Mouse (Mus musculus) stomach, postnatal 0 days (tissue): ENCODE data around the gene Maob. TPM values are rescaled to one million over a fixed set of nuclear protein-coding genes. Genes with fewer than 3 reads are reported as not detected.

ENCODE experiments used
- ATAC-seq: fragments of 200-750 bp; cut with Nextera tagmentation; 2 replicates; pipeline ENCODE4 v1.8.0; 2017; ENCODE audit not compliant: low FRiP score, low TSS enrichment
- DNase-seq: peaks from one replicate; pipeline ENCODE4 v3.0.0-alpha.2; 2016; ENCODE audit warnings: low spot score
- H3K27ac ChIP-seq: fragments of 300-500 bp; sonication (generic); replicated peaks from 2 replicates; pipeline ENCODE4 v1.5.1; 2014; ENCODE audit warnings: mild to moderate bottlenecking, control low read depth
- H3K27me3 ChIP-seq: fragments of 300-500 bp; sonication (generic); 2 replicates; pipeline ENCODE4 v1.6.1; 2014; ENCODE audit warnings: low read length; ENCODE audit not compliant: control insufficient read depth, insufficient read depth
- H3K36me3 ChIP-seq: fragments of 300-500 bp; sonication (generic); 2 replicates; pipeline ENCODE4 v1.6.1; 2014; ENCODE audit warnings: low read length, mixed read lengths; ENCODE audit not compliant: control insufficient read depth, insufficient read depth
- H3K4me1 ChIP-seq: fragments of 300-500 bp; sonication (generic); replicated peaks from 2 replicates; pipeline ENCODE4 v1.6.1; 2014; ENCODE audit warnings: antibody characterized with exemption; ENCODE audit not compliant: control insufficient read depth, insufficient read depth
- H3K4me2 ChIP-seq: fragments of 300-500 bp; sonication (generic); replicated peaks from 2 replicates; pipeline ENCODE4 v1.6.1; 2014; ENCODE audit warnings: low read depth, mild to moderate bottlenecking, control low read depth, moderate library complexity
- H3K4me3 ChIP-seq: fragments of 300-500 bp; sonication (generic); 2 replicates; pipeline ENCODE4 v1.5.1; 2014; ENCODE audit warnings: low read depth, low read length, control low read depth
- H3K9ac ChIP-seq: fragments of 300-500 bp; sonication (generic); 2 replicates; pipeline ENCODE4 v1.6.1; 2014; ENCODE audit warnings: mild to moderate bottlenecking, low read length, control low read depth, mixed read lengths
- H3K9me3 ChIP-seq: fragments of 300-500 bp; sonication (generic); 2 replicates; pipeline ENCODE4 v1.6.1; 2016; ENCODE audit warnings: low read length; ENCODE audit not compliant: control insufficient read depth
- CTCF ChIP-seq: IDR thresholded peaks from 2 replicates; pipeline ENCODE4 v1.5.1; 2016; ENCODE audit warnings: antibody characterized with exemption, low read depth, mild to moderate bottlenecking, moderate library complexity
- EP300 ChIP-seq: optimal IDR thresholded peaks from 2 replicates; pipeline ENCODE3; 2016; ENCODE audit warnings: antibody characterized with exemption
- WGBS: fragments of 180-500 bp; shearing (Covaris S2); extraction: QIAGEN DNeasy Blood & Tissue Kit; methylation state at CpG from one replicate; pipeline ENCODE4 v1.1.7; 2014; 5-methylcytosine and 5-hydroxymethylcytosine counted together
- polyA plus RNA-seq: library from polyadenylated mRNA; unstranded; fragments of >200 nt; fragmentation: Nextera tagmentation; extraction: Ambion mirVana; gene quantifications from 2 replicates; pipeline ENCODE4 v1.2.1, GENCODE M21; 2015

Maob gene
- polyA plus RNA-seq, 1 experiment from 2014 or later: 17.0 TPM

GRCm38 (mm10) chrX:16754761-16755160, 62.4 kb downstream of the Maob start:
- no peaks in the 10 kb centered on the region for H3K36me3 ChIP-seq
- H3K27me3 ChIP-seq: no peaks in the 10 kb centered on the region
- H3K4me2 ChIP-seq: no peak overlapping the region
- no peaks in the 10 kb centered on the region for H3K9me3 ChIP-seq
- TF ChIP-seq EP300: no peak
- no peak for TF ChIP-seq CTCF
- H3K27ac ChIP-seq: no peak overlapping the region
- no peak overlapping the region for H3K9ac ChIP-seq
- H3K4me3 ChIP-seq: no peak overlapping the region
- ATAC-seq: peak; percentile 57; the same call in 1 of the 2 replicates
- DNase-seq: peak; percentile 12
- H3K4me1 ChIP-seq: no peaks in the 10 kb centered on the region

GRCm38 (mm10) chrX:16748932-16749331, 68.2 kb downstream of the Maob start:
- no peak overlapping the region for H3K4me3 ChIP-seq
- H3K36me3 ChIP-seq: no peaks in the 10 kb centered on the region
- ATAC-seq: no peak
- TF ChIP-seq EP300 (no peak), CTCF (no peak)
- H3K4me1 ChIP-seq: no peaks in the 10 kb centered on the region
- H3K4me2 ChIP-seq: no peak overlapping the region
- DNase-seq: no peak
- H3K27me3 ChIP-seq: no peaks in the 10 kb centered on the region
- no peaks in the 10 kb centered on the region for H3K9me3 ChIP-seq
- WGBS: 43% methylated on average over 1 of the region's 1 CpGs
- no peak overlapping the region for H3K27ac ChIP-seq
- no peak overlapping the region for H3K9ac ChIP-seq

- TF ChIP-seq EP300: no peak
- no peak for TF ChIP-seq CTCF
- WGBS: 44% methylated on average over 1 of the region's 1 CpGs
- Histone ChIP-seq H3K4me2 (no peak overlapping the region), H3K4me1 (no peaks in the 10 kb centered on the region), H3K4me3 (no peak overlapping the region), H3K36me3 (no peaks in the 10 kb centered on the region), H3K27me3 (no peaks in the 10 kb centered on the region), H3K9ac (no peak overlapping the region), H3K9me3 (no peaks in the 10 kb centered on the region), H3K27ac (no peak overlapping the region)
- ATAC-seq (no peak), DNase-seq (no peak)
These were observed 103.1 kb downstream of the Maob start for GRCm38 (mm10) chrX:16714033-16714432.

- Histone ChIP-seq H3K4me2 (no peak overlapping the region), H3K9ac (no peak overlapping the region), H3K9me3 (no peaks in the 10 kb centered on the region), H3K4me1 (no peaks in the 10 kb centered on the region), H3K27me3 (no peaks in the 10 kb centered on the region), H3K4me3 (no peak overlapping the region), H3K36me3 (no peaks in the 10 kb centered on the region), H3K27ac (no peak overlapping the region)
- TF ChIP-seq EP300 (no peak), CTCF (no peak)
- no peak for DNase-seq
- no peak for ATAC-seq
- 75% methylated on average over 1 of the region's 1 CpGs for WGBS
These were observed 111.1 kb downstream of the Maob start for GRCm38 (mm10) chrX:16706094-16706493.

Other genes starting within 250 kb of the Maob start
- gene Maoa, start 197.7 kb downstream of the Maob start, polyA plus RNA-seq: 9.5 and 10.0 TPM in 2 replicates
- gene Ndp, start 94.4 kb upstream of the Maob start, polyA plus RNA-seq: 0.90 and 1.1 TPM in 2 replicates